Mouse (Mus musculus) neutrophil, adult 5-6 weeks (primary cell): ENCODE data around the gene Gstm3. TPM values are rescaled to one million over a fixed set of nuclear protein-coding genes. Genes with fewer than 3 reads are reported as not detected.
"Not testable (repeated sequence)": the region's sequence is repeated elsewhere in the genome, so short reads cannot be mapped to it uniquely, and the experiment has no call there.

ENCODE experiments used
- ATAC-seq: fragments of 151-379, 151-347 bp; 2 replicates; pipeline ENCODE4 v1.8.0; 2017; ENCODE audit warnings: mild to moderate bottlenecking, moderate TSS enrichment; ENCODE audit not compliant: insufficient number of reproducible peaks, poor library complexity, low FRiP score, severe bottlenecking; ENCODE audit errors: extremely low read depth
- total RNA-seq: library from RNA; stranded (forward); fragments of 200-1000 nt; gene quantifications from 2 replicates; pipeline ENCODE4 v1.2.3, GENCODE M21; 2017

Gstm3 gene
- total RNA-seq, result not detected in 2 replicates

GRCm38 (mm10) chr3:107968724-107969395 lies at the start of gene Gstm3:
Gene Gstm3 (minus strand): TSS chr3:107969283.
- ATAC-seq, result 0 out of 2 replicates have a peak, but pooled peaks have one; percentile 11

- ATAC-seq, result no peak
These were observed 49.2 kb upstream of the Gstm3 start for GRCm38 (mm10) chr3:108018190-108018820.

- peak; percentile 77 for ATAC-seq
These were observed 48.5 kb upstream of the Gstm3 start, which contains the start of gene Gstm1 for GRCm38 (mm10) chr3:108017473-108018189. Gene Gstm1 (minus strand): TSS chr3:108017973.

GRCm38 (mm10) chr3:108016468-108016867 lies 47.4 kb upstream of the Gstm3 start:
- ATAC-seq, result not testable (repeated sequence)

- no peak for ATAC-seq
These were observed 45.9 kb upstream of the Gstm3 start for GRCm38 (mm10) chr3:108014974-108015346.

- no peak for ATAC-seq
These were observed 45.3 kb upstream of the Gstm3 start for GRCm38 (mm10) chr3:108014098-108014973.

- no peak for ATAC-seq
These were observed 44.3 kb upstream of the Gstm3 start for GRCm38 (mm10) chr3:108013331-108013871.

- ATAC-seq, result no peak
These were observed 42.5 kb upstream of the Gstm3 start for GRCm38 (mm10) chr3:108011558-108011957.

GRCm38 (mm10) chr3:108010286-108010685 lies 41.2 kb upstream of the Gstm3 start:
- ATAC-seq, result no peak

GRCm38 (mm10) chr3:108002021-108002420 lies 32.9 kb upstream of the Gstm3 start:
- no peak for ATAC-seq

GRCm38 (mm10) chr3:107999491-107999890 lies 30.4 kb upstream of the Gstm3 start:
- no peak for ATAC-seq

- ATAC-seq, result no peak
These were observed 29.5 kb upstream of the Gstm3 start for GRCm38 (mm10) chr3:107998591-107998990.

GRCm38 (mm10) chr3:107996576-107996975 lies 27.5 kb upstream of the Gstm3 start:
- ATAC-seq, result no peak

- not testable (repeated sequence) for ATAC-seq
These were observed 26.9 kb upstream of the Gstm3 start for GRCm38 (mm10) chr3:107995974-107996373.

- no peak for ATAC-seq
These were observed 17.0 kb upstream of the Gstm3 start, which contains the start of gene Gstm2 for GRCm38 (mm10) chr3:107986041-107986562. Gene Gstm2 (minus strand): TSS chr3:107986453.

- ATAC-seq, result not testable (repeated sequence)
These were observed 16.1 kb upstream of the Gstm3 start for GRCm38 (mm10) chr3:107985141-107985540.

GRCm38 (mm10) chr3:107984471-107984870 lies 15.4 kb upstream of the Gstm3 start:
- no peak for ATAC-seq

- ATAC-seq, result no peak
These were observed 14.7 kb upstream of the Gstm3 start for GRCm38 (mm10) chr3:107983771-107984170.
